Mouse (Mus musculus) gastrocnemius, adult 18-20 months (tissue): ENCODE results near the gene Rps27rt. TPM values are rescaled to one million over a fixed set of nuclear protein-coding genes. Genes with fewer than 3 reads are reported as not detected.
"Not testable (repeated sequence)": the region's sequence is repeated elsewhere in the genome, so short reads cannot be mapped to it uniquely, and the experiment has no call there.

Experiments used
- DNase-seq: peaks from one replicate; pipeline ENCODE4 v3.0.0; 2021; ENCODE audit warnings: low spot score
- total RNA-seq, 2 experiments: library from RNA; stranded (reverse); gene quantifications; 2 replicates each; pipeline ENCODE4 v1.2.3; 2021

Rps27rt gene
- total RNA-seq, 2 experiments from 2014 or later: 16.1 to 23.6 TPM

DNA sequence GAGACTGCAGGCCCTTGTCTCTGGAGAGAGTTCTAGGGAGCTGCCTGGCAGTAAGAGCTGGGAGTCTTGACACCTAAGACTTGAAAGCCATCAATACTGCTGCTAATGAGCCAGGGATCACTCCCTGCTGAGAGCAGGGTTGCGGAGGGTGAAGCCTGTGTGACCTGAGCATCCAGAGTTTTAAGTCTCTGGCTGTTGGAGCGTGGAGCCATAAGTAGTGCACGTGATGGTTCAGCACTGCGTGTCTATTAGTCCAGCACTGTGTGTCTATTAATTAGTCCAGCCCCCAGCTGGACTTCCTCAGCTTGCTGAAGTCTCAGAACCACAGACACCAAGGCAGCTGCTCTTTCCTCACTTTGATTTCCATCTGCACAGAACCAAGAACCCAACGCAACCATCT is 3.8 kb upstream of the Rps27rt start:
- DNase-seq: no peak

DNA sequence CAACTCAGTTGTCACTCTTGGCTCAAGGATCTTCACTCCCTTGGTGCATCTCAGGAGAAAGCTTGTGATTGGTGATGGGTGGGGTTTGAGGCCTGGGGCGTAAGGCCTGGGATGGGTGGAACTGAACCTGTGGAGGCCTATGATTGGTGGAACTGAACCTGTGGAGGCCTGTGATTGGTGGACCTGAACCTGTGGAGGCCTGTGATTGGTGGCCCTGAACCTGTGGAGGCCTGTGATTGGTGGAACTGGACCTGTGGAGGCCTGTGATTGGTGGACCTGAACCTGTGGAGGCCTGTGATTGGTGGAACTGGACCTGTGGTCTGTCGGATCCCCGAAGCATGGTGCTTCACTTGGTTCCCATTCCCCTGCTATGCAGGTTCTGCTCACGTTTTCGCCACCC is 3.2 kb upstream of the Rps27rt start:
- no peak for DNase-seq

DNA sequence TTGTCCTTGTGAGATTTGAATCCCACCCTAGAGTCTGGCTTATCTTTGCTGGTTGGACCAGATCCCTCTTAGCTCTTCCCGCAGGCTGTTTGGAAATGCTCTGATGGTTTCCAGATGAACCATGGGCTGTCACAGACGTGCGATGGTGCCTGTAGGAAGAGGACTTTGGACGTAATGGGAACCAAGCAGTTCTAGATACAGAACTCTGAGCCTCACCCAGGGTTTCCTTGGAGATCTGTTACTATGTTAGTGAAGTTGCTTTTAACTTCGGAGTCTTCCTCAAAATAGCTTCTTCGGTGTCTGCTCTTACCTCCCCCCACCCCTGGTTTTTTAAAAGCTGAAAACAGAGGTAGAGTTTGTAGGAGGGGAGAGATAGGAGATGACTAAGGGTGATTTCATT is 2.6 kb downstream of the Rps27rt start:
- DNase-seq: no peak

DNA sequence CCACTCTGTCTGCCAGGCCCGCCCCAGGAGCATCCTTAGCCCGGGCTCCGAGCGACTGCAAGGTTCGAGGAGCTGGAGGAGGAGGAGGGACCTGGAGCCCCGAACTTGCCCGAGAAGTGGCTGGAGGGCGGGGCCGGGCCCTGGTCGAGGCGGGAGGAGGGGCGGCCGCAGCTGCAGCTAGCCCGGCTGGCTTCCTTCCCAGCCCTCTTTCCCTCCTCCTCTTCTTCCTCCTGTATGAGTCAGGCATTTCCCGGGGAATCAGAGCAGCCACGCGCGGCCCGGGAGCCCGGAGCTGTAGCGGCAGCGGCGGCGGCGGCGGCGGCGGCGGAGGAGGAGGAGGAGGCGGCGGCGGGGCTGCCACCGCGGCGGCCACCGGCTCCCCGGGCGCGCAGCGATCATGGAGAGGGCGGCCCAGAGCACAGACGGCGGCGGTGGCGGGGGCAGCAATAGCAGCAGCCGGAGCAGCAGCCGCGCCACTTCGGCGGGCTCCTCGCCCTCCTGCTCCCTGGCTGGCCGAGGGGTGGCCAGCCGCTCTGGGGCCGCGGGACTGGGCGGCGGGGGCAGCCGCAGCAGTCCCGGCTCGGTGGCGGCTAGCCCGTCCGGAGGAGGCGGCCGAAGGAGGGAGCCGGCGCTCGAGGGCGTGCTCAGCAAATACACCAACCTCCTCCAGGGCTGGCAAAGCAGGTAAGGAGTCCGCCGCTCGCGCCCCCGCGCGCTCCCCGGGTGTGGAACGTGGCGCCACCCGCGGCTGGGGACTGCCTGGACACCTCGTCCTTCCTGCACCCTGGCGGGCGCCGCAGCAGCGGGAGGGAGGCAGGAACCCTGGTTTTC is 4.0 kb downstream of the Rps27rt start, which contains the start of gene Osbpl10:
Osbpl10 (plus strand) TSS at position 289 of the 831 bp plus-strand sequence.
- peak; percentile 81 for DNase-seq

DNA sequence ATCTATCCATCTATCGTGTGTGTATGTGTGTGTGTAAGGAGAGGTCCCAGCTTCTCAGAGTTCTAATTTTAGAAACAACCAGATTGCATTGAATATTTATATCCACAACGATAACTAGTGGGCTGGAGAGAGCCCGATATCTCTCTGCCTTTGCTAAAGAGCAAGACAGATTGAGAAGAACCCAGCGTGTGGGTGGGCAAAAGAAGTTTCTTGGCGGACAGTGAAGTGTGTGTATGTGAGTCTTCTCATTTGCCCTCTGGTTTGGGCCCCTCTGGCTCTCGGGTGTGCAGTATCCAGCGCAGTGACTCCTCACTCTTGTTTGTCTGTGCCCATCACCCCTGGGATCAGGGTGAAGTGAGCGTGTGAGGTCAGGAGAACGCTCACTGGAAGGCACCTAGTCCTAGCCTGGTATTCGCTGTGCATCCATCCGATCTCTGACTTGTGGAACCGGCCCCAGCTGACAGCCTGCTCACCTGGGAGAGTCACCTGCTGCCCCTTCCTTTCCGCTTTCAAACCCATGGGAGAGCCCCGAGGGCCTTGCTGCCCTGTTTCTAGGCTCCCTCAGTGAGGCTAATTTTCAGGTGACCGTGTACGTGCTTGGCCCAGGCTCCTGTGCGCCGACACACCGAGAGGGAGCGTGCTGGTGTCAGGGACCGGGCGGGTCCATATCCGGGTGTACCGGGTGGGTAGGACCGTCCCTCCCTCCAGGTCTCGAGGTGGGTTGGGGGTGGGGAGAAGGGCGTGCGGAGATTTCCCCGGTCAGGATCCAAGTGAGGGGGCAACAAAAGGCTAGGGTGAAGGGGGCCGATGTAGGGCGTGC is 4.9 kb downstream of the Rps27rt start:
- peak; percentile 8 for DNase-seq

DNA sequence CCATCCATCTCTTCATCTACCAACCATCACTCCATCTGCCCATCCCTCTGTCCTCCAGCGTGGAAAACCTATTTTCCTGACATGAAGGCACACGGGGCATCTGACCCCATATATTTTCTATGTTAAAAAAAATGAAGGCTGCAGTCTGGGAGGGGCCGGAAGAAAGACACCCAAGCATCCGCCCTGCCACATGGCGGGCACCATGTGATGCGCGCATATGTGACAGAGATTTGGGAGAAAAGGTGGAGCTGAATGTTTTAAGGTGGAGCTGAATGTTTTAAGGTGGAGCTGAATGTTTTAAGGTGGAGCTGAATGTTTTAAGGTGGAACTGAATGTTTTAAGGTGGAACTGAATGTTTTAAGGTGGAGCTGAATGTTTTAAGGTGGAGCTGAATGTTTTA is 16.3 kb downstream of the Rps27rt start:
- DNase-seq: not testable (repeated sequence)

DNA sequence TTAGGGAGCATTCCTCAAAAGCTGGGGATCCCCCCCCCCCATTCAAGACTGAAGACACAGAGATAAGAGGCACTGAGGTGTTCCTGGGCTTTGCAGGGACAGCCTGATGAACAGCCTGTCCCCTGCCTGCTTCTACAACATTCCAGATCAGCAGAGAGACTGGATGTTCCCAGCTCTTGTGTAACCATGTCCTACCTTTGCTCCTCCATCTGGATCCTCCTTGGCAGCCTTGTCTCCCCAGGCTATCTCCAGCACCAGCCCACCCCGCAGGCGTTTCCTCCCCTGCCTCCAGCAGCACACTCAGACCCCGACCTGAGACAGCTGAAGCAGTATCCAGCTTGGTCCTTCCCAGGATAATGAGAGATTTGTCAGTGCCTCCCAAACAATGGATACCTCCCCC is 18.4 kb downstream of the Rps27rt start:
- no peak for DNase-seq

DNA sequence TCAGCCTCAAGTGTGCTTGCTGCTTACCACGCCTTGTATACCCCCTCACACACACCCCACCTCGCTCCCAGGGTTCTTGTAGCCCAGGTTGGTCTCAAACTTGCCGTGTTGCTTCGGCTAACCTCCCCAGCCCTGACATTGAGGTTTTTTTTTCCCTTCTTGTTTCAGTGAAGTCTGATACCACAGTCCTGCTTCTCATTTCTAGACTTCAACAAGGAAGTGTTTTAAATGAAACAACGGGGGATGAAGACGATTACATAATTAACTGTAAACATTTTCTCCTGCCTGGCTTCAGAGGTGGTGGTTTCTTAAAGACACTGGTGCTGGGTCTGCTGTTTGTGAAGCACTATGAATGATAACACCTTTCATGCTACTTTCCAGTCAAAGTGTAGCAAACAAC is 21.7 kb downstream of the Rps27rt start:
- no peak for DNase-seq

DNA sequence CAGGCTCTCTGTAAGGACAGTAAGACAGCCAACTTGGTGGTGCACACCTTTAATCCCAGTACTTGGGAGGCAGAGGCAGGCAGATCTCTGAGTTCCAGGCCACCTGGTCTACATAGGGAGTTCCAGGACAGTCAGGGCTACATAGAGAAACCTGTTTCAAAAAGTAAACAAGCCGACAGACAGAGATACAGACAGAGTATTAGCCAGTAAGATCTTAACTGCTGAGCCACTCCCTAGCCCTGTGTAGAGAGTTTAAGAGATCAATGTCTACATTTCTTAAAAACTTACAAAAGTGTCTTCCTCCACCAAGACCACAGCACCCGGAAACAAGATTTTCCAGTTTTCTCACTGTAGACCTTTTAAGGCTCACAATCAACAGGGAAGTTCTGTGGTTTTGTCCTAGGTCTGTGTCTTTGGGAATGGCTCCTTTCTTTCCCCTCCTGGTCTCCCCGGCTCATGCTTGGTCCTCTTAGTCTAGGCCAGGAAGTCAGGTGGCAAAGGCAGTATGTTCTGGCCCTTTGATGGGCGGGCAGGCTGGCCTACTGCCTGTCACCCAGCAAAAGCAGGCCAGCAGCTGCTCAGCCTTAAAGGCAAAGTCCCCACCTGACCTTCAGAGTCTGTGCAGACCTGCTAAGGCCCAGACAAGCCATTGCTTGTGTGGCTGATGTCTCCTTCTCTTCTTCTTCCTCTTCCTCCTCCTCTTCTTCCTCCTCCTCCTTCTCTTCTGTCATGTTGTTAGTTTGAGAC is 22.3 kb downstream of the Rps27rt start:
- peak; percentile 42 for DNase-seq

DNA sequence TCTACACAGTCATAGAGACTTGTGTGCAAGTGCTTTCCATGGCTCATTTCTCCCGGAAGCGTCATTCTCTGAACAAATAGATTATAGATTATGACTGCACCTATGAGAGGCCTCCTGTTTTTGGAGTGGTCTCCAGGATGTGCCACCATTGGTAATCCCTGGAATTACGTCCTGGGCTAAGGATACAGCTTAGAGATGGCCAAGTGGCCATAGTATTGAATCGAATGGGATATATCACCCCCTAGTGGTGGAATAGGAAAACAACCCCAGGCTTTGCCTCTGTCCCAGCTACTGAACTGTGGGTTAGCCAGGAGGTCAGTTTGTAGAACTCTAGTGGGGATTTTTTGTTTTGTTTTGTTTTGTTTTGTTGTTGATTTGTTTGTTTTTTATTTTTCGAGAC is 25.6 kb downstream of the Rps27rt start:
- peak; percentile 59 for DNase-seq

DNA sequence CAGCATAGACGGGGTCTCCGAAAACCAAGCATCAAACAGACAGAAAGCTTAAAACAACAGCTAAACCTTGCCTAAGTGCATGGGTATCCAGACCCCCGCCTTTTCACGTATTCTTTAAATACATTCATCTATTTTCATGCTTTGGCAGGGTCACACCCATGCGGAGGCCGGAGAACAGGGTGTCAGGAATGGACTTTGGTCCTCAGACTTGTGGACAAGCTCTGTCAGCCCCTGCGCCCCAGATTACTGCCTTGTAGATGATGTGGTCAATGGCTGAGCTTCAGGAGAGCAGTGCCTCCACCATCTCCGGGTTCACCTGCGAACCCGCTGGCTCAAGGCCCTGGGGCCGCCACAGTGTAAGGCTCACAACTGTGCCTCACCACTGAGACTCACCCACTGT is 27.2 kb downstream of the Rps27rt start:
- DNase-seq: no peak

DNA sequence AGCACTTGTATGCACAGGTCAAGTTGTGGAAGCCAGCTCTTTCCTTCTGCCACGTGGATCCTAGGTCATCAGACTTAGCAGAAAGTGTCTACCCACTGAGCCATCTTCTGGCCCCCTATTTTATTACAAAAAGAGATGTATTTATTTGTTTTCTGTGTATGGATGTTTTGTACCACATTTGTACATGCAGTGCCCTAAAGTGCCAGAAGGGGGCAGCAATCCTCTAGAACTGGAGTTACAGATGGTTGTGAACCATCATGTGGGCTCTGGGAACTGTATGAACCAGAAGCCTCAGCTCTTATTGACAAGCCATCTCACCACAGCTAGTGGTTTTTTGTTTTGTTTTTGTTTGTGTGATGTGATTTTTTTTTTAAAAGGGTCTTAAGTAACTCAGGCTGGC is 29.7 kb downstream of the Rps27rt start:
- no peak for DNase-seq

DNA sequence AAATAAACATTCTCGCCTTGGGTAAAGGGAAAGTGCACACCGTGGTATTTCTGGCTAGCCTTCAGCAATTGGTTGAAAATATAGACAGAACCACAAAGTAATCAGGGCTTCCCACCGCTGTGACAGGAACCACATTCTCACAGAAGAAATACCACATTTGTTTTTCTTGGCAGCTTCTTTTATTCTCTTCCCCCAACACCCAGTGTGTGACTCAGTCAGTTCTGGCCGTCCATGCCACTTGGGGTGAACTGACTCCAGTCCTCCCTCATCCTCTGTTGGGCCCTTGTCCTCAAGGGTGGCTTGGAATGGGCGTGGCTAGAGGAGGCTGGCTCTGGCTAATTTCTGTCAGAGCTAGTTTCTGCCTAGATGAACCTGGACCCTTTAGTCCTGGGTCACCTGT is 34.1 kb downstream of the Rps27rt start:
- DNase-seq: peak; percentile 10

DNA sequence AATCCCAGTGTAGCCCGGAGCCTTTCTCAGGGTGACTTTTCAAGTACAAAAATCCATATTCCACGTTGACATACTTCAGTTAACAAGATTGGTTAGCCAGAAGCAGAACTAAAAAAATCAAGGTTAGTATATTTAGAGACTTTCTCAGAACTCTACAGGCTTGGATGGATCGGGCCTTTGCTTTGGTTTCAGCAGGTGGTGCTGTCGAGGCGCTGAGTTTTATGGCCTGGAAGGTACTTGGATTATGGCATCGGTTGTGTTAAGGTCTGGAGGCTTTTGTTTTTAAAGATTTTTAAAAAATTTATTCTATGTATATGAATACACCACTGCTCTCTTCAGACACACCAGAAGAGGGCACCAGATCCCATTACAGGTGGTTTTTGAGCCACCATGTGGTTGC is 37.0 kb downstream of the Rps27rt start:
- no peak for DNase-seq

DNA sequence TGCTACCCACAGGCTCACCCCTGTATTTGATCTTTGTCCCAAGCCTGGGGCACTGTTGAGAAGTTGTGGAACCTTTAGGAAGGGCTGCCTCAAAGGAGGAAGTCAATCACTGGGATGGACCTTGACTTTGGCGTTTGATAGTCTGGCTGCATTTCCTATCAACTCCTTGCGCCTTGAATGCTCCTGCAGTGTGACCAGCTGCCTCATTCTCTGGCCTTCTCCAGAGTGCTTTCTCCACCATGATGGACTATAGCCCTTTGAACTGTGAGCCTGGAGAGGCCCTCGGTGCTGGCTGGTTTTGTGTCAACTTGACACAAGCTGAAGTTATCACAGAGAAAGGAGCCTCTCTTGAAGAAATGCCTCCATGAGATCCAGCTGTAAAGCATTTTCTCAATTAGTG is 37.9 kb downstream of the Rps27rt start:
- no peak for DNase-seq

DNA sequence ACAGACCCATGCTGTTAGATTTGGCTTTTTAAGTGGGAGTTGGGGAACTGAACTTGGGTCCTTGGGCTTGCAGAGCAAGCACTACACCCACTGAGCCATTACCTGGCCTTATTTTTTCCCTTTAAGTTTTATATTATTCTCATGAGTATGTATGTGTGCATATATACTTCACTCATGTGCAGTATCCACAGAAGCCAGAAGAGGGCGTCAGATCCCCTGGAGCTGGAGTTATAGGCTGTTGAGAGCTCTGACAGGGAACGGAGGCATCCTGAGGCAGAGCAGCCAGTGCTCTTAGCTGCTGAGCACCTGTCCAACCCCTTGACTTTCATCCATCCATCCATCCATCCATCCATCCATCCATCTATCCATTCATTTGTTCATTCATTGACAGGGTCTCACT is 45.9 kb downstream of the Rps27rt start:
- DNase-seq: no peak

DNA sequence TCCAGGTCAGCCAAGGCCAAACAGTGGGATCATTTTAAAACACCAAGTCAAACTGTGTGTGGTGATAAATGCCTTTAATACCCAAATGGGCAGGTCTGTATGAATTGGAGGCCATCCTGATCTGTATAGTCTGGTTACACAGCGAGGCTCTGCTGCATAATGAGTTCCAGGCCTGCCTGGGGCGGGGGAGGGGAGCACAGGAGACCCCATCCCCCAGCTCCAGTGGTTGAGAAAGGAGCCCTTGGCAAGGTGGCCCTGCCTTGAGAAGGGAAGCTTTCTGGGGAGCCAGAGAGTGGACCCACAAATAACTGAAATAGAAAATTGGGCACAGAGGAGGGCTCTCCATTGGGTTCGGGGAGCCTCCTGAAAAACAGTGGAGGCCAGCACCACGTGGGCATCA is 47.2 kb downstream of the Rps27rt start:
- no peak for DNase-seq

DNA sequence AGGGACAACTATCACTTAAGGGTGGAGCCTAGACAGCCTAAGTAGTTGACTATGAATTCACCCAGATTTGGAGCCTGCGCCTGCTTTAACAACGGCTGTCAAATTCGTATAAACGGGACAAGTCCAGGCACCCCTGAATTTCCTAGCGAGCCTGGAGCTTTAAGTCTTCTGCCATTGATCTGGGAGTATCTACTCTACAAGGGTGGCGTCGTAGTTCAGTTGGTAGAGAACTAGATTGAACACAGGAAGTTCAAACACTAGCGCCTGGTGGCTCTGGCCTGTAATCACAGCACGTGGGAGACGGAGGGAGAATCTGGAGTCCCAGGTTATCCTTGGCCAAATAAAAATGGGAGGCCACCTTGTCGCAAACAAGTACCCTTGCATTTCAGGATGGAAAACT is 48.3 kb downstream of the Rps27rt start:
- DNase-seq: no peak

DNA sequence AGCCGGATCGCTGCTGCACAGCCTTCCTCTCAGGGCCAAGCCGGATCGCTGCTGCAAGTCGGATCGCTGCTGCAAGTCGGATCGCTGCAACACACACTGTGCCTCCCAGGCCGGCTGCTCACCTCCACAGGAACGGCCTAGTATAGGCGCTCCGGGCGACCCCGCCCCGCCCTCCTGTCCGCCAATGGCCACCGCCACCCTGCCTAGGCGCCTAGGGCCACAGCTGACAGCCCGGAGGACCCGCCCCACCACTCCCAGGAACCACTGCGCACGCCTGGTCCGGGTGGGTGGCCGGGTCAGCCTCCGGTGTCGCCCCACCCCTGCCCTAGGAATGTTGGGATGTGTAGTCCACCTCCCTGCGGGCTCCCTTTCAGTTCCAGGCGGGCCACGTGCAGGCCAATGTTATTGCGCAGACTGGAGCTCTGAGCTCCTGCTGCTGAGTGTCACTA is 48.8 kb downstream of the Rps27rt start, which contains the start of gene Gpd1l:
Gpd1l (minus strand) TSS at position 265 of the 449 bp plus-strand sequence.
- DNase-seq: peak; percentile 98

DNA sequence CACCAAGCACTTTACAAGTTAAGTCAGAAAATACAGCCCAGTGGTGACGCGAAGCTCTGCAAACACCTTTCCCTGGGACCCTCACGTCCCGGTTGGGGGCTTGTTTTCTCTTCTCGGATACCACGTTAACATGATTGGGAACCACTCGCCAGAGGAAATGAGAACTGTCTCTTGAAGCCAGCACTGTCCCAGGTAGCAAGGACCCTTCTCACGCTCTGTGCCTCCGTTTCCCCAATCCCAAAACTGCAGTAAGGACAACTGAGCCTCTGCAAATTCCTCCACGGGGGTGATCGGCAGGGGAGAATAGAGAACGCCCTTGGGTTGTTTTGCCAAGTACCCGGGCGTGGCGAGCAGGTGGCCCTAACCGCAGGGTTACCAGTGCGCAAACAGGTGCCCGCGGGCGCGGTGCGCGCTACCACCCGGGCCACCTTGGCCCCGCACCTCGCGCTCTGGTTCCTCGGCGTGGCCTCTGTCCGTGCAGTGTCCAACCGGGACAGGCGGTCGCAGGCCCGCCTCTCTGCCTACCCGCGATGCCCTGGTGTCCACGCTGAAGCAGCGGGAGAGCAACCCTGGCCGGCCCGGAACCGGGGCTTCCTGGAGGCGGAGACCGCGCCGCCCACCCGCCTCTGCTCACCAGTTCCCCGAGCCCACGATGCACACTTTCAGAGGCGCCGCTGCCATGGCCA is 49.4 kb downstream of the Rps27rt start:
- no peak for DNase-seq

DNA sequence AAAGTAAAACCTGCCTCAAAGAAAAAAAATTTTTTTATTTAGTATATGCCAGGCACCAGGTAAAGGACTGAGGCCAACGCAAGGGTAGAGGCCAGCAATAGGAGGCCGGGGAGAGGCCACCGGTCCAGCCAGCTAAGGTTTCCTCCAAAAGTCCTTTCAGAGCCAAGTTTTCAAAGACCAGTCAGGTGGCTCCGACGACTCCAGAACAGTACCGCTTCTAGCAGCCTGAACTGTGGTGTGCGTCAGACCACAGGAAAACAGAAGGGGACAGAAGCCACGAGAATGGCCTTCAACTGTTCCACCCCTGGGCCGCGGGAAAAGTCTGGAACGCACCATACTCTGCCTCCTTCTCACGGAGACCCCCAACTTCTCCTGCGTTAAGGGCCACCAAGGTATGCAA is 49.9 kb downstream of the Rps27rt start:
- DNase-seq: peak; percentile 9
